Mouse (Mus musculus): Measurements from ENCODE around the gene Stat3. TPM values are rescaled to one million over a fixed set of nuclear protein-coding genes. Genes with fewer than 3 reads are reported as not detected.

Gene Stat3
- polyA plus RNA-seq, 1 experiment from 2014 or later: 23.3 TPM

DNA sequence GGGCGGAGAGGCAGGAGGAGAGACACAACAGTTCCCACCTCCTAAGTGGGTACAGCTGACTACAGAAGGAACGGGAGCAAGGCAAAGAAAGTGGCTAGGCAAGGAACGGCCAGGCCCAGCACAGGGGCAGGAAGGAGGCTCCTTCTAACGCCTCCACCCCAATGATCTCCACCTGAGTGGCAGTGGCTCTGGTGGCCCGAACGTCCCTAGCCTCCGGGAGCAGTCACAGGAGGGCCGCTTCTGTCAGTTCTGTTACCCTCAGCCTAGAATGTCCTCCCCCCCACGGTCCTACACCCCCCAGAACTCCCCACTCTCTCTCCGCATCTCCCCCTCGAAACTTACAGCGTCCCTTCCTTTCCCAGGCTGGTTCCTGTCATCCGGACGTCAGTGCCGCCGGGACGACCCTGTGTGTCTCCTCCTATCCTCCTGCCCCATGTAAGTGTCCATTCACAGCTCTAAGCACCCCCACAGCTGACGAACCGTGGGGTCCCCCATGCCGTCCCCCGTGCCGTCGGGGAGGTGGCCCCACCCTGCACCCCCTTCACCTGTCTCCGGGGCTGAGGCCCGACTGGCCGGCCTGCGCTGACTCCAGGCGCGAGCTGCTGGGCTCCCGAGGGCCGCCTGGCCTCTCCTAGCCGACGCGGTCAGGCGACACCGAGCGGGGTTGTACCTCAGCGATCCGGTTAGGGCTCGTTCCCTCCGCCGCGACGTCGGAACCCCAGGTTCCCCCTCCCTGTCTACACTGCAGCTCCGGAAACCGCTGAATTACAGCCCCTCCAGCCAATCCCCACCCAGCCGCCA, 429 bp downstream of the Stat3 start:
- H3K9me3 ChIP-seq (replicated peaks; ENCODE audit: control insufficient read depth, low read length): no peaks in the 10 kb centered on the region
- H3K36me3 ChIP-seq (ENCODE audit: control insufficient read depth, insufficient read depth, low read length): no peaks in the 10 kb centered on the region
- peak overlapping the region; percentile 70 for H3K4me3 ChIP-seq (ENCODE audit: low read depth, low read length)
- peak overlapping the region; percentile 82 for H3K9ac ChIP-seq (ENCODE audit: low read length)
- WGBS: 1% methylated on average over 48 of the region's 48 CpGs
- DNase-seq (ENCODE audit: low spot score) (peak; percentile 25), ATAC-seq (peak; percentile 0; the same call in 1 of the 2 replicates)
- H3K27me3 ChIP-seq (replicated peaks; ENCODE audit: control insufficient read depth, insufficient read depth, low read length): no peaks in the 10 kb centered on the region
- peaks cover 6% of the 10 kb centered on the region; the same call in 1 of the 2 replicates for H3K4me1 ChIP-seq (ENCODE audit: control insufficient read depth, insufficient read depth, low read length)
- H3K4me2 ChIP-seq (ENCODE audit: low read length): peak overlapping the region; percentile 77
- peak overlapping the region; percentile 53; the same call in 1 of the 2 replicates for H3K27ac ChIP-seq (ENCODE audit: low read depth, low read length)

DNA sequence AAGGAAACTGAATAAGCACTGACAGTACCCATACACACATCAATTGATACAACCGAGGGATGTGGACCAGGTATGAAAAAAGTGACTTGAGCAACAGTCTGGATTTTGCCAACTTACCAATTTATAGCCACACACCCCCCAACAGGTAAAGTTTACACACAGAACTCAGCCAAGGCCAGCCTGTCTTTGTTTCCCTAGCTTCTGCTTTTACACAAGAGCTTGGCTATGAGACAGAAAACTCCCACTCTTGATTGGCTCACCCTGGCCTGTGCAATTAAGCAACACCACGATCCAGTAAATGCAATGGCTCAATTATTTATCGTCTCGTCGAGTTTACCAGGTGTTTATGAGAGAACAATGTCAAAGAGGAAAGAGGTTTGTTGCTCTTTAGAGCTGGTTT, 1.2 kb downstream of the Stat3 start:
- ATAC-seq (no peak), DNase-seq (ENCODE audit: low spot score) (peak; percentile 66)
- H3K27me3 ChIP-seq (replicated peaks; ENCODE audit: control insufficient read depth, insufficient read depth, low read length): no peaks in the 10 kb centered on the region
- H3K9ac ChIP-seq (ENCODE audit: low read length): peak overlapping the region; percentile 21; the same call in 1 of the 2 replicates
- peak overlapping the region; percentile 77 for H3K4me2 ChIP-seq (ENCODE audit: low read length)
- no peaks in the 10 kb centered on the region for H3K9me3 ChIP-seq (replicated peaks; ENCODE audit: control insufficient read depth, low read length)
- 17% methylated on average over 5 of the region's 5 CpGs for WGBS
- no peak overlapping the region for H3K27ac ChIP-seq (ENCODE audit: low read depth, low read length)
- peaks cover 6% of the 10 kb centered on the region; the same call in 1 of the 2 replicates for H3K4me1 ChIP-seq (ENCODE audit: control insufficient read depth, insufficient read depth, low read length)
- H3K36me3 ChIP-seq (ENCODE audit: control insufficient read depth, insufficient read depth, low read length): no peaks in the 10 kb centered on the region
- peak overlapping the region; percentile 70 for H3K4me3 ChIP-seq (ENCODE audit: low read depth, low read length)

DNA sequence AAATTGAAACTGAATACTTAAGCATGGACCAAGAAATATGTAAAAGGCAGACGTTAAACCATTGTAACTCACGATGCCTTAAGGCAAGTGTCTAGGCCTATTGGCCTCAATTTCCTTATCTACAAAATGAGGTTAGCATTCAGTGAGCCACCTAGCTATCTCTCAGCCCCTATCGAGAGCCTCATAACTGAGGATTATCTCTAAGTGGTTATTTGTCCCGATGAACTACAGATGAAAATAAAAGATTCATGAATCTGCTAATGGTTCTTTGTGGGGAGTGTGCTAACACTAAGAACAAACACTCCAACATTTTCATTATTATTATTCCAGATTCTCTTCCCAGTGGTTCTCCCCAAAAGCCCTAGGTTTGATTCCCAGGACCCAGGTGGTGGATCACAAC, 2.0 kb downstream of the Stat3 start:
- Histone ChIP-seq H3K4me3 (ENCODE audit: low read depth, low read length) (no peak overlapping the region), H3K4me1 (ENCODE audit: control insufficient read depth, insufficient read depth, low read length) (peaks cover 6% of the 10 kb centered on the region; the same call in 1 of the 2 replicates), H3K27ac (ENCODE audit: low read depth, low read length) (no peak overlapping the region), H3K4me2 (ENCODE audit: low read length) (0 out of 2 replicates have a peak overlapping the region, but pooled peaks have one; percentile 77), H3K9ac (ENCODE audit: low read length) (no peak overlapping the region), H3K36me3 (ENCODE audit: control insufficient read depth, insufficient read depth, low read length) (no peaks in the 10 kb centered on the region), H3K9me3 (replicated peaks; ENCODE audit: control insufficient read depth, low read length) (no peaks in the 10 kb centered on the region), H3K27me3 (replicated peaks; ENCODE audit: control insufficient read depth, insufficient read depth, low read length) (no peaks in the 10 kb centered on the region)
- no peak for DNase-seq (ENCODE audit: low spot score)
- no peak for ATAC-seq
- WGBS: 83% methylated on average over 4 of the region's 4 CpGs

DNA sequence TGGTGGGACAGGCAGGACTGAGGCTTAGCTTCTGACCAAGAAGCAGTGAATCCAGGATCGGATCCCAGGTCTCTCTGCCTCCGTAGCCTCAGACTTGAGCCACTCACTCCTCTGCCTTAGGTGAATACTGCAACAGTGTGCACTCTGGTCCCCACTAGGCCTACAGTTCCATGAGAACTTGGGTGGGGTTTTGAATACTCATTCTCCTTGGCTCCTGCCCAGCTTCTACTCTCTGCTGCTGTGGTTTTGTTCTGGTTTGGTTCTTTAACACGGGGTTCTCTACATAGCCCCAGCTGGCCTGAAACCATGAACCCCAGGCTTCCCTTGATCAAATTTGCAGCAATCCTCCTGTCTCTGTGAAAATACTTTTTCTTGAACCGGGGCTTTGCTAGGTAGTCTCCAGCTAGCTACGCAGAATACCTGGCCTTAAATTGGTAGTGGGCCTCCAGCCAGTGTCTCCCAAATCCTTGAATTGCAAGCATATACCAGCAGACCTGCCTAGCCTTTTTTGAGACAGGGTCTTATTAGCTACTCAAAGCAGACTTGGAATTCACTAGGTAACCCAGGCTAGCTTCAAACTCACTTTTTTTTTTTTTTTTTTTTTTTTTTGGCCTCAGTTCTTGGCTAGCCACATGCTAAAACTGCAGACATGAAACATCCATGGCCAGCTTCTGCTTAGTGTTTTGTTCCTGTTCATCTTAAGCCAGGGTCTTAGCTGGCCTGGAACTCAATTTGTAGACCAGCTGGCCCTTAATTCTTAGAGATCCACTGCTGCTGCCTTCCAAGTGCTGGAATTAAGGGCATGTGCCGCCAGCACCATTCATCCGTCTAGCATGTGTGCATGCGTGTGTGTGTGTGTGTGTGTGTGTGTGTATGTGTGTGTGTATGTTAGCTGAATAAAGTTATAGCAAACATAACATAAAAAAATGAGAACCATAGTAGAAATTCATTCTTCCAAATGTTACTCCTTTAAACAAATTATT, 3.7 kb downstream of the Stat3 start:
- no peak for ATAC-seq
- Histone ChIP-seq H3K27ac (ENCODE audit: low read depth, low read length) (no peak overlapping the region), H3K4me2 (ENCODE audit: low read length) (no peak overlapping the region), H3K36me3 (ENCODE audit: control insufficient read depth, insufficient read depth, low read length) (no peaks in the 10 kb centered on the region), H3K4me1 (ENCODE audit: control insufficient read depth, insufficient read depth, low read length) (peaks cover 9% of the 10 kb centered on the region), H3K9ac (ENCODE audit: low read length) (no peak overlapping the region), H3K4me3 (ENCODE audit: low read depth, low read length) (no peak overlapping the region), H3K27me3 (replicated peaks; ENCODE audit: control insufficient read depth, insufficient read depth, low read length) (no peaks in the 10 kb centered on the region), H3K9me3 (replicated peaks; ENCODE audit: control insufficient read depth, low read length) (no peaks in the 10 kb centered on the region)
- DNase-seq (ENCODE audit: low spot score): no peak
- 89% methylated on average over 8 of the region's 8 CpGs for WGBS

DNA sequence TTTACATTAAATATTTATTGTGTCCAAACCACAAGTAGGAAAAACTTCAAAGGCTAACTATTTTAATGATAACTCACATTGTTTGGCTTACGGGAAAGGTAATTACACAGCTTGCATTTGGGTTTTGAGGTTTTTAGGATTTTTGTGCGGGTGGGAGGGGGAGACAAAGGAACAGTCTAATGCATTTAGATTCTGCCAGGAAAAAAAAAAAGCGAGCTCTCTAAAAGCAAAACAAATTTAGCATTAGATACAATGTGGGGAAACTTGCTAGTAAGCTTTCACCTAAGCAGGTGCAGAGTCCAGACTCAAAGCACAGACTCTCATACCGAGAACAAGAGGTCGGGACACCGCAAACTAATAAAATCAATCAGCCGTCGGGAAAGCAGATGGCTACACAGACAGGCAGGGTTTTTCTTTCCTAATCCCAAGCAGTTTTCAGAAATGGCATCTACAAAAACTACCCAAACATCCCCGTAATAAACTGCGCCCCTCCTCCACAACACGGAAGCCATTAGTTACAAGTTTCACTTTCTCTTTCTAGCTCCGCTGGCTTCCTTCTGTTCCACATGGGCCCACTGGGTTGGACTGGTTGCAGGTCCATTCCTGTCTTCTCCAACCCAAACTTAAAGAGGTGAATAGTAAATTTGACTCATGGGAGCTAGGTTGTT, 8.0 kb downstream of the Stat3 start:
- H3K27me3 ChIP-seq (replicated peaks; ENCODE audit: control insufficient read depth, insufficient read depth, low read length): 0 out of 2 replicates have a peak, but pooled peaks cover 2% of the 10 kb centered on the region
- no peaks in the 10 kb centered on the region for H3K9me3 ChIP-seq (replicated peaks; ENCODE audit: control insufficient read depth, low read length)
- peaks cover 3% of the 10 kb centered on the region; the same call in 1 of the 2 replicates for H3K4me1 ChIP-seq (ENCODE audit: control insufficient read depth, insufficient read depth, low read length)
- 0 out of 2 replicates have a peak overlapping the region, but pooled peaks have one; percentile 7 for H3K4me2 ChIP-seq (ENCODE audit: low read length)
- no peak overlapping the region for H3K27ac ChIP-seq (ENCODE audit: low read depth, low read length)
- ATAC-seq: no peak
- H3K4me3 ChIP-seq (ENCODE audit: low read depth, low read length): no peak overlapping the region
- no peaks in the 10 kb centered on the region for H3K36me3 ChIP-seq (ENCODE audit: control insufficient read depth, insufficient read depth, low read length)
- WGBS: 51% methylated on average over 12 of the region's 12 CpGs
- H3K9ac ChIP-seq (ENCODE audit: low read length): no peak overlapping the region
- peak; percentile 55 for DNase-seq (ENCODE audit: low spot score)

- Histone ChIP-seq H3K4me2 (ENCODE audit: low read length) (no peak overlapping the region), H3K9ac (ENCODE audit: low read length) (no peak overlapping the region), H3K4me1 (ENCODE audit: control insufficient read depth, insufficient read depth, low read length) (peaks cover 3% of the 10 kb centered on the region; the same call in 1 of the 2 replicates), H3K9me3 (replicated peaks; ENCODE audit: control insufficient read depth, low read length) (no peaks in the 10 kb centered on the region), H3K27ac (ENCODE audit: low read depth, low read length) (no peak overlapping the region), H3K4me3 (ENCODE audit: low read depth, low read length) (no peak overlapping the region), H3K27me3 (replicated peaks; ENCODE audit: control insufficient read depth, insufficient read depth, low read length) (0 out of 2 replicates have a peak, but pooled peaks cover 3% of the 10 kb centered on the region), H3K36me3 (ENCODE audit: control insufficient read depth, insufficient read depth, low read length) (no peaks in the 10 kb centered on the region)
- no peak for DNase-seq (ENCODE audit: low spot score)
- 70% methylated on average over 7 of the region's 7 CpGs for WGBS
- ATAC-seq: no peak
These were observed 8.7 kb downstream of the Stat3 start for GRCm38 (mm10) chr11:100930611-100931010.

GRCm38 (mm10) chr11:100927386-100927785, 12.0 kb downstream of the Stat3 start:
- no peak for ATAC-seq
- H3K4me1 ChIP-seq (ENCODE audit: control insufficient read depth, insufficient read depth, low read length): peaks cover 3% of the 10 kb centered on the region; the same call in 1 of the 2 replicates
- H3K9ac ChIP-seq (ENCODE audit: low read length): no peak overlapping the region
- H3K4me3 ChIP-seq (ENCODE audit: low read depth, low read length): no peak overlapping the region
- no peaks in the 10 kb centered on the region for H3K9me3 ChIP-seq (replicated peaks; ENCODE audit: control insufficient read depth, low read length)
- DNase-seq (ENCODE audit: low spot score): no peak
- WGBS: 91% methylated on average over 3 of the region's 3 CpGs
- H3K4me2 ChIP-seq (ENCODE audit: low read length): no peak overlapping the region
- no peak overlapping the region for H3K27ac ChIP-seq (ENCODE audit: low read depth, low read length)
- 0 out of 2 replicates have a peak, but pooled peaks cover 3% of the 10 kb centered on the region for H3K27me3 ChIP-seq (replicated peaks; ENCODE audit: control insufficient read depth, insufficient read depth, low read length)
- H3K36me3 ChIP-seq (ENCODE audit: control insufficient read depth, insufficient read depth, low read length): no peaks in the 10 kb centered on the region

DNA sequence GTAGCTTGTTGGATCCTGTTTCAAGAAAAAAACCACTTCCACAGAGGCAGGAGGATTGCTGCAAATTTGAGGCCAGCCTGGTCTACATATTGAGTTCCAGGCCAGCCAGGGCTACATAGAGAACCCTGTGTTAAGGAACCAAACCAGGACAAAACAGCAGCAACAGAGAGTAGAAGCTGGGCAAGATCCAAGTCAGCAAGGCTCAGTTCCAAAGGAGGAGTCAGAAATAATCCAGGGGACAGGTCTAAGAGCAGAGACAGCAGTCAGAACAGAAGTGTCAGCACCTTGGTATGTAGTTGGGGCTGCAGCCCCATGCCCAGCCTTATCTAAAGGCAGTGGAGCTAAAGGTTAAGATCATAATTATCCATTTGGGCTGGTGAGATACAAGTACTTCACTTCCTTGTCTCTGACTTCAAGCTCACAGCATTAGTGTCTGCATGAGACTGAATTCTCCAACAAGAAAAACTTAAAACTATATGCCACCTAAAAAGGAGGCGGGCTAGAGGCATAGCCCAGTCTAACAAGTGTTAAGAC, 14.9 kb downstream of the Stat3 start:
- H3K9me3 ChIP-seq (replicated peaks; ENCODE audit: control insufficient read depth, low read length): no peaks in the 10 kb centered on the region
- 0 out of 2 replicates have a peak, but pooled peaks cover 3% of the 10 kb centered on the region for H3K27me3 ChIP-seq (replicated peaks; ENCODE audit: control insufficient read depth, insufficient read depth, low read length)
- 93% methylated on average over 1 of the region's 1 CpGs for WGBS
- no peaks in the 10 kb centered on the region for H3K4me1 ChIP-seq (ENCODE audit: control insufficient read depth, insufficient read depth, low read length)
- H3K4me3 ChIP-seq (ENCODE audit: low read depth, low read length): no peak overlapping the region
- DNase-seq (ENCODE audit: low spot score): no peak
- H3K9ac ChIP-seq (ENCODE audit: low read length): no peak overlapping the region
- no peaks in the 10 kb centered on the region for H3K36me3 ChIP-seq (ENCODE audit: control insufficient read depth, insufficient read depth, low read length)
- H3K27ac ChIP-seq (ENCODE audit: low read depth, low read length): no peak overlapping the region
- ATAC-seq: no peak
- H3K4me2 ChIP-seq (ENCODE audit: low read length): no peak overlapping the region

Data from forebrain, embryonic 14.5 days (tissue).